Mouse (Mus musculus) bone marrow, adult 2 months (tissue): Measurements from ENCODE around the gene Phka2.

Experiments
- CTCF ChIP-seq: fragments of 200-500 bp; IDR thresholded peaks from 2 replicates; pipeline ENCODE4 v1.5.1; 2011; ENCODE audit warnings: low read length, control low read depth; ENCODE audit not compliant: control insufficient read depth, insufficient read depth
- POLR2A ChIP-seq: fragments of 200-500 bp; IDR thresholded peaks from 2 replicates; pipeline ENCODE4 v1.6.1; 2011; ENCODE audit warnings: low read depth, mild to moderate bottlenecking, control low read depth, low read length, borderline replicate concordance; ENCODE audit not compliant: control insufficient read depth

DNA sequence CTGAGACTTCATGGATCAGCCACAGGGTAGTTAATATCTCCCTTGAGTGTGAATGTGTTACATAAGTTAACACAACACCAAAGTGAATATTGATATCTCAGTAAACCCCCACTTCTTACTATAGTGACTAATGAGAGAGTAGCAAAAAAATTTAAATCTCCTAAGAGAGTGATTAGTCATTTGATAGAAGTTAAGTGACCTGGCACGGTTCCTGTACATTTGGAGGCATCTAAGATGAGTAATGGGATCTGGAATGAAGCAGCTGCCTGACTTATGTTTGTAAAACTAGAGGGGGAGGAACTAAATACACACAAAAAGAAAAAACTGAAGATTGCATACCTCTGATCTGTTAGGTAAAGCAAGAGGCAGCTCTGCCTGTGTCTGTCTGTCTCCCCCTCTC is 7.1 kb downstream of the Phka2 start:
- TF ChIP-seq CTCF (no peak), POLR2A (no peak)
